Mouse (Mus musculus): ENCODE measurements at regions not wholly inside any gene's neighbourhood (a gene's known extent, or its start where the extent isn't known, plus 50 kb on each side); places are given as distances from the start of the nearest gene placed in this dataset.

GRCm38 (mm10) chr13:15867046-15867561 lies 144.5 kb upstream of the Inhba start:
- TF ChIP-seq CTCF (IDR thresholded peaks at IDR 0.05; ENCODE audit: borderline replicate concordance, insufficient read depth, low read length) (no peak), POLR2A (IDR thresholded peaks at IDR 0.05; ENCODE audit: low read depth, low read length) (no peak)

Measured in embryonic fibroblast, embryonic 13.5 days (primary cell).